In the genomic region with DNA sequence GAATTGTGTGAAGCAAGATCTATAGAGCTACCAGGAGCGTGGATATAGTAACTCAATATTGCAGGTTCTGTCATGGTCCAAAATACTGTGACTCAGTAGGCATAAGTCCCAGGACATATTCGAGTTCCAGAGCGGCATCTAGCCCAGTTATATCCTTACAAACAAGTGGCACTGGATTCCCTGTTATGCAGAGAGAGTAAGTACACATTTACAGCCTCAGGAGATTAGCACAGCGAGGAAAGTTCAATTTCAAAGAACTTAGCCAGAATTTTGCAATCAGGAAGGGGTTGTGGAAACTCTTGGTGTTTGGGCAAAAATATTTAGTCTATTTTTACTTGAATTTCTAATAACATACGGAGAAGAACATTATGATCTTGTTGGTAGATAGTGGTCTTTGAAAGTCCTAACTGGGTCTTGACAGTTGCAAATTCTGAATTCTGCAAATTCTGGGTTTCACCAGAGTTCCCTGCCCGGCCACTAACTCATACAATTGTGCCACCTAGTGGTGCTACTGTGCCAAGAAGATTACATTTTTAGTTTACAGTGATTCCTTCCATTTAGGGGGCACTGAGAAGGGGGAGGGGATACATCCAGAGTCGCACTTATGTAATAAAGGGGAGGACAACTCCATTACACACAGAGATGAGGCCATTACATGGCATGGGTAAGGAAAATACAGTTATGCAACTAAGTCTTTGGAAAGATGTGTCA, we compare ENCODE assay signal across 8 mouse cellular contexts. TPM values are rescaled to one million over a fixed set of nuclear protein-coding genes. Genes with fewer than 3 reads are reported as not detected.
A peak's percentile ranks its signal among the peaks of the same experiment; 100 is the strongest.
DNase-seq lines count a peak whose midpoint lies in the region.

No protein-coding gene starts in this region.

- peak; percentile 39 to 57 for DNase-seq in cerebellum, postnatal 10 days
- DNase-seq in cerebellum, adult 9-11 months: no peak
- peak; percentile 13 to 18 for DNase-seq in layer of hippocampus, postnatal 10 days (ENCODE audit: low spot score in 2 of 2)
- no peak for DNase-seq in layer of hippocampus, postnatal 36 days
- peak; percentile 0 for DNase-seq in 416B (ENCODE audit: low read depth)
- DNase-seq in embryo, embryonic 11 days: peak; percentile 52
- no peak for DNase-seq in urinary bladder, postnatal 25 days (ENCODE audit: low spot score)
- DNase-seq in c-Kit-positive CD71-positive TER-119-positive erythroid progenitor cells, embryonic 14.5 days (ENCODE audit: low spot score): no peak

RNA-seq across cellular contexts. Expression of gene Chrdl1, which starts 54.7 kb away (rescaled TPM):
- 1 to 10 TPM; 4.7 to 4.9 TPM for total RNA-seq in layer of hippocampus, postnatal 10 days (2021)
- 1 to 10 TPM; 3.3 to 4.0 TPM for total RNA-seq in layer of hippocampus, postnatal 36 days (2021)

Comparison
In these comparisons a context has a peak if more than half of its experiments do, and no peak if none do; other contexts are left out.
1. DNase-seq: peak in cerebellum, postnatal 10 days (2 of 2), layer of hippocampus, postnatal 10 days (2 of 2), 416B (single experiment) and embryo, embryonic 11 days (single experiment); none in cerebellum, adult 9-11 months (single experiment), layer of hippocampus, postnatal 36 days (0 of 2), urinary bladder, postnatal 25 days (single experiment) and c-Kit-positive CD71-positive TER-119-positive erythroid progenitor cells, embryonic 14.5 days (single experiment).